Mouse (Mus musculus) liver, adult (tissue): Measurements from ENCODE around the gene Nfatc3.

Experiments
- GATA4 ChIP-seq: IDR thresholded peaks from 2 replicates; pipeline ENCODE4 v1.6.1; 2014; ENCODE audit warnings: mild to moderate bottlenecking, low read length; ENCODE audit not compliant: insufficient replicate concordance

Nfatc3 gene

DNA sequence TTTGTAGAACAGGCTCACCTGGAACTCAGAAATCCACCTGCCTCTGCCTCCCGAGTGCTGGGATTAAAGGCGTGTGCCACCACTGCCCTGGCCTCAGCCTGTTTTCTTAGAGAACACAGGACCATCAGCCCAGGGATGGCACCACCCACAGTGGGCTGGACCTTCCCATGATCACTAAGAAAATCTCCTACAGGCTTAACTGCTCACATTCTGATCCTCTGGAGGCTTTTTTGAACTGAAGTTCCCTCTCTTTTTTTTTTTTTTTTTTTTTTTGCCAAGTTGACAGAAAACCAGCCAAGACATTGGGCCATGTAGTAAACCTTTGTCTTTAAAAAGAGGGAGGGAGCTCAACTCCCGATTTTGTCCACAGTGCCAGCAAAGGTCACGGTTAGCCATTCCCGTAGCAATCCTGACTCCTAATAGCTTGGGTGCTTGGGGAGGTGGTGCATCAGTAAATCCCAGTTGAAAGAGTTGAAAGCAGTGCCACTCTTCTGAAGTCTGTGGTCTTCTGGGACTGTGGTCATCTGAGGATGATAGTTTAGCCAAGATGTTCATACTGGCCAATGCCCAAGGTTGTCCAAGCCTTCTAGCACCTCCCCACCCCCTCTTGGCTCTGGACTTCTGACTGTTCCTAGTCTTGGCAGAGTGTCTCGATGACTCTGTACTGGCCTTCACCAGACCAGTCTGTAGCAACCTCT, 89.4 kb downstream of the Nfatc3 start:
- no peak; the same call in 1 of the 2 replicates for TF ChIP-seq GATA4

DNA sequence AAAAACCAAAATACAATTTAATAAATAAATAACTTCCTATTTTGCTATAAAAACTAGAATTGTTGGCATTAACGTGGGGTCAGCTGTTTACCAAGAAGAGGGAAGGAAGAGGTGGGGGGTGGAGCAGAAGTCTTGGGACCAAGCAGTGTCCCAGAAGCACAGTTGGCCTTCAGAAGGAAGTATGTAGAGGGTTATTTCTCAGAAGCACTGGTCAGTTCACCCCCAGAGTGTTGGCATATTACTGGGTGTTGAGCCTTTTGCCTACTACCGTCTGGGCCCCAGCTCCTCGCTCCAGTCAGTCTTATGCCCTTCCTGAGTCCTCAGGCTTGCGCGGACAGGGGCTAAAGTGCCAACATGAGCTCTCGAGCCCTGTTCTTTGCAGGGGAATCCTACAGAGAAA, 90.4 kb downstream of the Nfatc3 start:
- no peak for TF ChIP-seq GATA4

- TF ChIP-seq GATA4 = peak; percentile 88; the same call in 1 of the 2 replicates
Observed at GRCm38 (mm10) chr8:106149801-106150652, 91.4 kb downstream of the Nfatc3 start, which contains the start of gene Pla2g15. TSS of gene Pla2g15 (plus strand) at chr8:106150399.

GRCm38 (mm10) chr8:106150653-106151000, 92.0 kb downstream of the Nfatc3 start:
- no peak for TF ChIP-seq GATA4

- TF ChIP-seq GATA4 = no peak
Observed at GRCm38 (mm10) chr8:106151041-106151440, 92.4 kb downstream of the Nfatc3 start.

DNA sequence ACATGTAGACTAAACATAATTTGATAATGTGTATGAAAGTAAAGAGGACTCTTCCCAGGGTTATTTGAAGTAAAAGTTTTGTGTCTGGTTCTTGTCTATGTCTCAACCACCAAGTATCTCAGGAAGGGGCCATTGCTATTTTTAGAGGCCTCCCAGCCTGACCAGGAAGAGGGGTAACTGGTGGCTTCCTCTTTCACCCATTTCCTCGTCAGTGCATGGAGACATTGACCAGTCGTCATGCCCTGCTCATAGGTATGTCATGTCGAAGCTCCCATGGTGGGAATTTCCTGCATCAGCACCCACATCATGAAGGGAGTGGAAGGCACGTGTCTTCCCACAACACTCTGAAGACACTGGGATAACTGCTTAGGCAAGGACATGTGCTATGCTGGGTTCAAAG, 94.2 kb downstream of the Nfatc3 start:
- no peak for TF ChIP-seq GATA4

GRCm38 (mm10) chr8:106157419-106157818, 98.8 kb downstream of the Nfatc3 start:
- no peak for TF ChIP-seq GATA4

DNA sequence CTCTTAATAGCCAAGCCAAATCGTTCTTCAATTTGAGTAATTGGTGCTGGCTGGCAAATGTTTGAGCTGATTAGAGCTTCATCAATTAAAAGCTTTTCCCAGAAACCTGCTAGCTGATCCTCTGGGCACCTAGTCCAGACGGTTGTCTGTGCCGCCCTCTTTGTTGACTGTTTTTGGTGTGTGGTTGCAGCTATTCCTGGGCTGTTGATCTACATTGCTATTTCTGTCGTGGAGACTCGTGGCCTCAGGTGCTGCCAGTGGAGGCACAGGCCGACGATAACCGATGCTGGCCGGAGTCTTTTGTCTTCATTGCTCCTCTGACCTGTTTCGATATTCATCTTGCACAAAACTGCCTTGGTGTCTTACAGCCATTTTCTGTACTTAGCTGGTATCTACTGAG, 99.7 kb downstream of the Nfatc3 start:
- TF ChIP-seq GATA4 = no peak

DNA sequence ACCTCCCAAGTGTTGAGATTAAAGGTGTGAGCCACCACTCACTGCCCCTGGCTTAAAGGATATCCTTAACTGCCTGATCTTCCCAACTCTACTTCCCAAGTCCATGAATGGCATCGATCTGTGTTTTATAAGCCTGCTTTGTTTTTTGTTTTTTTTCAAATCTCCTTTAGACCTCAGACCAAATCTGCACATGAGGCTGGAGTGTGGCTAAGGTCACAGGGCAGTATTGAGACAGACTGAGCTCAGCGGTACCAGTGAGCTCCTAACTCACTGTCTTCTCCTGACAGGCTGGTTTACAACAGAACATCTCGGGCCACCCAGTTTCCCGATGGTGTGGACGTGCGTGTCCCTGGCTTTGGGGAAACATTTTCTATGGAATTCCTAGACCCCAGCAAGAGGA, 101.2 kb downstream of the Nfatc3 start:
- no peak for TF ChIP-seq GATA4

GRCm38 (mm10) chr8:106163251-106163650, 104.6 kb downstream of the Nfatc3 start:
- TF ChIP-seq GATA4 = no peak

DNA sequence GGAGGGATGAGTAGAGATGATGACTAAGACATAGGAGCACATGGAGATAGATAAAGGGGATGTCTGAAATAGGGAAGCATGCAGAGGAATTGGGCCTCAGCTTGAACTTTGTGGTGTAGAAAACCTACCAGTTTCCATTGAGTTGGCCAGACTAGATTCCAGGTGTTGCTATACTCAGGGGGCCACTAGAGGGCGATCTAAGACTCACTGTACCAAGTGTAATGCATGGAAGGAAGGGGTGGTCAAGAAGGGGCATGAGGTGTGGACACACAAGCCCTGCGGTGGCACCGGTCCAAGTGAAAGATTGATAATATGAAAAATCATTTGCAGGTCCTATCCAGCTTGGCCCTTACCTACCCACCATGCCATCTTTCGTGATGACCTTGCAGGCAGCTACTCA, 106.8 kb downstream of the Nfatc3 start:
- TF ChIP-seq GATA4 = no peak

DNA sequence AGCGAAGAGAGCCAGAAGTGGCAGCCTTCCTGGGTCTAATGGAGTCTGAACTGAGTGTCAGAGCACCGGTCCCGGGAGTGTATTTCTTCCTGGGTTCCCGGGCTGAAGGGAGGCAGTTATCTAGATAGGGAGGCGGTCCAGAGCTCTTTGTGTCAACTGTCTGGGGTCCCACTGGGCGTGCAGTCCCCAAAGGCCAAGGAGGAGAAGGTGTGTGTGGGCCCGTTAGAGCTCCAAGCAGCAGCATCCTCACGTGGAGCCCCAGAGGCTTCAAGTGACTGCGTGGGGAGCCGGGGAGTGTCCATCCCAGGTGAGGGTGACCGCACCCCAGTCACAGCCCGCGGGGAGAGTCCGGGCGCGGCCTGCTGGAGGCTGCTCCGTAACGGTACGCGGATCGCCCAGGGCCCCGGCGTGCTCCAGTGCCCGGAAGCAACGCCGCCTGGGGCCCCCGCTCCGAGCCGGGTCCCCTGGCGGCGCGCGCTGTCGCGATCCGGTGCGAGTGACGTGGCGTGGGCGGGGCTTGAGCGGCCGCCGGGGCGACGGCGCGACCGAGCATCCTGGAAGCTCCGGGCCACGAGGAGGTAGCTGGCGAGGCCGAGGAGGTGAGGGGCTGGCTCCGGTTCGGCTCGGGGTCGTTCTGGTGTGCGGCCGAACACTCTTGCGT, 109.8 kb downstream of the Nfatc3 start, which contains the start of gene Slc7a6:
Gene Slc7a6, plus strand, starts transcription at position 502 of the 661 bp plus-strand sequence.
- no peak for TF ChIP-seq GATA4

DNA sequence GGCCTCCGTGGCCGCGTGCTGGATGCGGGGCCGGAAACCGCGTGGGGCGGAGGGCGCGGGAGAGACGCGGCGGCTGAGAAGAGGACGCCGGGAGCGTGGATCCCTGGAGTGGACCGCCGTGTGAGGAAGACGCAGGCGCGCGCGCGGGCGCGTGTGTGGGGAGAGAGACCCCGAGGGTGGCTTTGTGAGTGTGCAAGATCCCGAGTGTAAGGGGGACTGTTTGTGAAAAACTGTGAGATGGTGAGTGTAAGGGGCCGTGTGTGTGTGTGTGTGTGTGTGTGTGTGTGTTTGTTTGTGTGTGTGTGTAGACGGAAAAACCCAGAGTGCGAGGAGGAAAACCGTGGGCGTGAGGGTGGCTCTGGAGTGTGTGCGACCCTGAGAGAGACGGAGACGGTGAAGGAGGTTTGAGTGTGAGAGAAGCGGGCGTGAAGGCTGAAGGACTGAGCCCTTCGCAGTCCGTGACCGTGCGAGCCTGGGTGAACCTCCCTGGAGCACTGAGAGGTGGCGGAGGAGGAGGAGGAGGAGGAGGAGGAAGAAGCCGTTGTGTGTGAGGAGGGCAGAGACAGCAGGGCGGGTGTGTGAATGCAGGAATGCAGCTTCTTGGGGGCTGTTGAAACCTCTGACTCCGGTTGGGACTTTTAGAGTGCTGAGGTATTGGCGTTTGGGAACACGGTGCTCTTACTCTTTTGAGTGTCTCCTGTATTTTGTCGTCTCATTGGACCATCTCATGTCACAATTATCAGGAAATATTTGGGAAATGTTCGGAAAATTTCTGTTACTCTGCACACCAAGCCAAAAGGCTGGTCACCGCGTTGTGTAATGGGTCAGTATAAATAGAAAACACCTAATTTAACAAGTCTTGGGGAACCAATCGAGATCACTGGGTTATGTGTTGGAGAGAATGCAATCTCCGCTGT, 110.6 kb downstream of the Nfatc3 start:
- TF ChIP-seq GATA4 = no peak

DNA sequence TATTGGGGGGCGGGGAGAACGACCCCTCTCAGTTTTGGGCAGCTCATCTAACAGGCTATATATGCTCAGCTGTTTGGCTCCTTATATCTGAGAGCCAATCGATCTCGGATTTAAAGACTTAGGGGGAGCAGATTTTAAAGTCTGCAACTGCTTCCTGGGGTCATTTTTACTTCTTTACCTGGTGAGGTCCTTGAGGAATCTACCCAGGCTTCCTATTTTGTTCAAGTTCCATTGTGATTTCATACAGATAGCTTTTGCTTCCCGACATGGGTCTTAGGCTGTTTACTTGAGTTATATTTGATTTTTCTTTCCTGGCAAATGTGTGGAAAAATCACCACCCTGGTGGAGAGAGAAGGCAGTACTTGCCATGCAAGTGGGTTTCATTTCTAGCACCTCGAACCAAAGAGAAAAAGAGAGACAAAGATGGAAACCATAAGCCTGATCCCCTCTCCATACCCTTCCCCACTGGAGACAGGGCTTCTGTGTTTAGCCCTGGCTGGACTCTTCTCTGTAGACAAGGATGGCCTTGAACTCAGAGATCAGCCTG, 111.4 kb downstream of the Nfatc3 start:
- no peak for TF ChIP-seq GATA4
